Mouse (Mus musculus) MEL (cell line): ENCODE measurements at regions not wholly inside any gene's neighbourhood (a gene's known extent, or its start where the extent isn't known, plus 50 kb on each side); places are given as distances from the start of the nearest gene placed in this dataset.

ENCODE experiments used
- DNase-seq: peaks from one replicate; pipeline ENCODE4 v3.0.0; 2011; ENCODE audit warnings: low read depth, low spot score
- H3K27ac ChIP-seq: 2 replicates; pipeline ENCODE4 v1.5.1; 2012; ENCODE audit warnings: low read depth, mild to moderate bottlenecking, control low read depth, low read length, moderate library complexity; ENCODE audit not compliant: control insufficient read depth
- H3K27me3 ChIP-seq, 2 experiments: fragments of 150-350 bp in 1 of 2; sonication (generic) in 1 of 2; 2 replicates each; pipeline ENCODE4 v1.6.1; 2012; ENCODE audit warnings: low read length in 2 of 2, mild to moderate bottlenecking in 2 of 2, improper control_type of control experiment in 1 of 2, moderate library complexity in 1 of 2; ENCODE audit not compliant: insufficient read depth in 2 of 2, control insufficient read depth in 1 of 2
- H3K36me3 ChIP-seq, 2 experiments: 2 replicates each; pipeline ENCODE4 v1.6.1; 2012 to 2014; ENCODE audit warnings: low read length in 2 of 2, improper control_type of control experiment in 1 of 2, inconsistent platforms in 1 of 2, mild to moderate bottlenecking in 1 of 2; ENCODE audit not compliant: insufficient read depth in 2 of 2, control insufficient read depth in 1 of 2
- H3K4me1 ChIP-seq, 2 experiments: fragments of 150-350 bp in 1 of 2; sonication (generic) in 1 of 2; 2 replicates each; pipeline ENCODE4 v1.6.1; 2012; ENCODE audit warnings: low read length in 2 of 2, improper control_type of control experiment in 1 of 2, mild to moderate bottlenecking in 1 of 2; ENCODE audit not compliant: insufficient read depth in 2 of 2, control insufficient read depth in 1 of 2
- H3K4me3 ChIP-seq, 2 experiments: fragments of 150-350 bp in 1 of 2; sonication (generic) in 1 of 2; 2 replicates each; pipeline ENCODE4 v1.5.1; 2012; ENCODE audit warnings: low read depth in 2 of 2, low read length in 2 of 2, mild to moderate bottlenecking in 2 of 2, moderate library complexity in 2 of 2, control low read depth in 1 of 2, improper control_type of control experiment in 1 of 2; ENCODE audit not compliant: control insufficient read depth in 1 of 2, insufficient read depth in 1 of 2
- H3K79me2 ChIP-seq: 2 replicates; pipeline ENCODE4 v1.6.1; 2012; ENCODE audit warnings: mild to moderate bottlenecking, low read length, moderate library complexity; ENCODE audit not compliant: control insufficient read depth, poor library complexity, insufficient read depth
- H3K9ac ChIP-seq: 2 replicates; pipeline ENCODE4 v1.6.1; 2012; ENCODE audit warnings: low read depth, mild to moderate bottlenecking, control low read depth, low read length, moderate library complexity; ENCODE audit not compliant: control insufficient read depth, poor library complexity, severe bottlenecking
- H3K9me3 ChIP-seq: fragments of 150-350 bp; sonication (generic); replicated peaks from 2 replicates; pipeline ENCODE4 v1.6.1; 2012; ENCODE audit warnings: mild to moderate bottlenecking, low read length, improper control_type of control experiment, moderate library complexity; ENCODE audit not compliant: insufficient read depth
- BHLHE40 ChIP-seq: IDR thresholded peaks from 2 replicates; pipeline ENCODE4 v1.6.1; 2012; ENCODE audit warnings: low read depth, mild to moderate bottlenecking, inconsistent platforms, low read length, improper control_type of control experiment, borderline replicate concordance
- CHD1 ChIP-seq: IDR thresholded peaks from 2 replicates; pipeline ENCODE4 v1.6.1; 2012; ENCODE audit warnings: low read depth, mild to moderate bottlenecking, inconsistent platforms, low read length, improper control_type of control experiment
- CHD2 ChIP-seq: IDR thresholded peaks from 2 replicates; pipeline ENCODE4 v1.6.1; 2011; ENCODE audit warnings: low read length, improper control_type of control experiment
- CTCF ChIP-seq, 3 experiments: IDR thresholded peaks in 2 of 3; conservative IDR thresholded peaks in 1 of 3; 2 replicates each; pipeline ENCODE4 v1.5.1; 2011 to 2012; ENCODE audit warnings: low read length in 3 of 3, low read depth in 2 of 3, mild to moderate bottlenecking in 2 of 3, improper control_type of control experiment in 1 of 3, inconsistent platforms in 1 of 3, mixed read lengths in 1 of 3, moderate library complexity in 1 of 3; ENCODE audit not compliant: control insufficient read depth in 1 of 3, insufficient read depth in 1 of 3, poor library complexity in 1 of 3, severe bottlenecking in 1 of 3
- E2F4 ChIP-seq: IDR thresholded peaks from 2 replicates; pipeline ENCODE4 v1.6.1; 2011; ENCODE audit warnings: low read depth, low read length, improper control_type of control experiment, borderline replicate concordance
- ETS1 ChIP-seq: IDR thresholded peaks from 2 replicates; pipeline ENCODE4 v1.6.1; 2012; ENCODE audit warnings: low read depth, mild to moderate bottlenecking, inconsistent platforms, low read length, improper control_type of control experiment, moderate library complexity
- GATA1 ChIP-seq: IDR thresholded peaks from 2 replicates; pipeline ENCODE4 v1.6.1; 2011; ENCODE audit warnings: low read depth, low read length, improper control_type of control experiment
- HCFC1 ChIP-seq: IDR thresholded peaks from 2 replicates; pipeline ENCODE4 v1.6.1; 2012; ENCODE audit warnings: low read depth, mild to moderate bottlenecking, inconsistent platforms, low read length, improper control_type of control experiment, moderate library complexity
- MAFK ChIP-seq: IDR thresholded peaks from 2 replicates; pipeline ENCODE4 v1.6.1; 2011; ENCODE audit warnings: low read depth, mild to moderate bottlenecking, low read length, improper control_type of control experiment, borderline replicate concordance
- MAX ChIP-seq: IDR thresholded peaks from 2 replicates; pipeline ENCODE4 v1.6.1; 2011; ENCODE audit warnings: low read length, improper control_type of control experiment
- MEF2A ChIP-seq: IDR thresholded peaks from 2 replicates; pipeline ENCODE4 v1.6.1; 2014; ENCODE audit warnings: low read depth, mild to moderate bottlenecking, inconsistent platforms, low read length, improper control_type of control experiment; ENCODE audit not compliant: poor library complexity, insufficient replicate concordance, severe bottlenecking; ENCODE audit errors: extremely low read depth
- MXI1 ChIP-seq: IDR thresholded peaks from 2 replicates; pipeline ENCODE4 v1.6.1; 2011; ENCODE audit warnings: mild to moderate bottlenecking, low read depth, low read length, improper control_type of control experiment
- MYB ChIP-seq: IDR thresholded peaks from 2 replicates; pipeline ENCODE4 v1.6.1; 2011; ENCODE audit warnings: mild to moderate bottlenecking, low read depth, low read length, improper control_type of control experiment
- NRF1 ChIP-seq: IDR thresholded peaks from 2 replicates; pipeline ENCODE4 v1.6.1; 2014; ENCODE audit warnings: low read depth, mild to moderate bottlenecking, inconsistent platforms, low read length, improper control_type of control experiment, moderate library complexity; ENCODE audit not compliant: poor library complexity, insufficient read depth, severe bottlenecking
- POLR2A ChIP-seq, 2 experiments: IDR thresholded peaks; 2 replicates each; pipeline ENCODE4 v1.6.1; 2011 to 2012; ENCODE audit warnings: low read length in 2 of 2, mild to moderate bottlenecking in 2 of 2, control low read depth in 1 of 2, improper control_type of control experiment in 1 of 2, low read depth in 1 of 2, moderate library complexity in 1 of 2; ENCODE audit not compliant: control insufficient read depth in 1 of 2, insufficient read depth in 1 of 2, poor library complexity in 1 of 2
- RAD21 ChIP-seq: IDR thresholded peaks from 2 replicates; pipeline ENCODE4 v1.6.1; 2011; ENCODE audit warnings: mild to moderate bottlenecking, low read depth, low read length, improper control_type of control experiment
- SMC3 ChIP-seq: IDR thresholded peaks from 2 replicates; pipeline ENCODE4 v1.6.1; 2011; ENCODE audit warnings: low read depth, low read length, improper control_type of control experiment
- TAL1 ChIP-seq: IDR thresholded peaks from 2 replicates; pipeline ENCODE4 v1.6.1; 2012; ENCODE audit warnings: mild to moderate bottlenecking, inconsistent platforms, low read length, moderate library complexity, mixed read lengths
- TCF12 ChIP-seq: IDR thresholded peaks from 2 replicates; pipeline ENCODE4 v1.6.1; 2014; ENCODE audit warnings: low read depth, mild to moderate bottlenecking, inconsistent platforms, low read length, improper control_type of control experiment, moderate library complexity
- USF1 ChIP-seq: IDR thresholded peaks from 2 replicates; pipeline ENCODE4 v1.6.1; 2014; ENCODE audit warnings: low read depth, mild to moderate bottlenecking, inconsistent platforms, low read length, improper control_type of control experiment, moderate library complexity
- USF2 ChIP-seq, 2 experiments: IDR thresholded peaks; 2 replicates each; pipeline ENCODE4 v1.6.1; 2011 to 2012; ENCODE audit warnings: improper control_type of control experiment in 2 of 2, low read length in 2 of 2, borderline replicate concordance in 1 of 2, inconsistent platforms in 1 of 2, low read depth in 1 of 2, mild to moderate bottlenecking in 1 of 2; ENCODE audit not compliant: insufficient read depth in 1 of 2
- ZC3H11A ChIP-seq: IDR thresholded peaks from 2 replicates; pipeline ENCODE4 v1.6.1; 2012; ENCODE audit warnings: low read depth, mild to moderate bottlenecking, inconsistent platforms, low read length, improper control_type of control experiment
- ZKSCAN1 ChIP-seq: IDR thresholded peaks from 2 replicates; pipeline ENCODE4 v1.6.1; 2012; ENCODE audit warnings: low read depth, mild to moderate bottlenecking, inconsistent platforms, low read length, improper control_type of control experiment, moderate library complexity

DNA sequence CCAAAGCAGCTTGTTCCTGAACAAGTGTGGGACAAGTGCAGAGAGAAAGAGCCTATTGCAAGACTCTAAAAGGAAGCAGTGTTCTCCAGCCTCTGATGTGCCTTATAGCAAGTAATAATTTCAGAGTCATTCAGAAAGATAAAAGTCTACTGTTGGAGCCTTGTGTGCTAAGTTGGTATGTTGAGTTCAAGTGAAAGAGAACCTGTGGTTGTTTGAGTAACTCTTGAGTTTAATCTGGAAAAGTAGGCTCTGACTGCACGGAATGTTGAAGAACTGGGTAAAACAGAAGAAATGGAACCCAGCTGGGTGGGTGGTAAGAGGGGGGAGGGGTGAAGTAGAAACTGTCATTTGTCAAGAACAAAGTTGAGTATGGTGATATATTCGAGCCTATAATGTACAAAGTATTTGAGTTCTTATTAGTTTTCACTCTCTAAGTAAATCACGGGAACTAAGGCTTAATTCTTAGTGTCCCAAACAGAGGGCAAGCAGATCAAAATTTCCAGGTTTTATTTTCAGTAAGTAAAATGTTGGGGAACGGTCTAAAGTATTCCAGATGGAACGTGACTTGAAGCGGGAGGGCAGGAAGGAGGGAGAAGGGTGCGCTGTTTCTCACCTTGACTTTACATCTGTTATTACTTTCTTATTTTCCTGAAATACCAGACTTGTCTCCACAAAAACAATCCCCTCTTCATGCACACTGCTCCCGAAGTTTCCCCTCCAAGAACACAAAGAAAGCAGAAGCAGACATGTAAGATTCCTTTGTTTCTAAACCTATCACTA, 111.8 kb upstream of the Hmga2 start:
- Histone ChIP-seq H3K4me3 (no peak overlapping the region), H3K27ac (no peak overlapping the region), H3K4me1 (peaks cover 0 to 3% of the 10 kb centered on the region in 2 experiments; a peak in 1 of 4 replicates), H3K27me3 (no peaks in the 10 kb centered on the region; a peak in 1 of 4 replicates), H3K9me3 (no peaks in the 10 kb centered on the region), H3K36me3 (no peaks in the 10 kb centered on the region), H3K79me2 (no peaks in the 10 kb centered on the region), H3K9ac (no peak overlapping the region)
- TF ChIP-seq ZKSCAN1 (no peak), NRF1 (no peak), USF1 (no peak), ZC3H11A (no peak), MAFK (no peak), HCFC1 (no peak), USF2 (IDR thresholded peaks at IDR 0.05; ENCODE audit: borderline replicate concordance in 1 of 2, insufficient read depth in 1 of 2, low read depth in 1 of 2, low read length in 2 of 2) (no peak), MYB (no peak), TCF12 (no peak), E2F4 (no peak), RAD21 (no peak), SMC3 (no peak), GATA1 (no peak), ETS1 (no peak), MEF2A (no peak), TAL1 (no peak), POLR2A (IDR thresholded peaks at IDR 0.05; ENCODE audit: control insufficient read depth in 1 of 2, insufficient read depth in 1 of 2, low read depth in 1 of 2, low read length in 2 of 2, poor library complexity in 1 of 2) (no peak), CHD1 (no peak), BHLHE40 (no peak), CHD2 (no peak)
- DNase-seq, result no peak

DNA sequence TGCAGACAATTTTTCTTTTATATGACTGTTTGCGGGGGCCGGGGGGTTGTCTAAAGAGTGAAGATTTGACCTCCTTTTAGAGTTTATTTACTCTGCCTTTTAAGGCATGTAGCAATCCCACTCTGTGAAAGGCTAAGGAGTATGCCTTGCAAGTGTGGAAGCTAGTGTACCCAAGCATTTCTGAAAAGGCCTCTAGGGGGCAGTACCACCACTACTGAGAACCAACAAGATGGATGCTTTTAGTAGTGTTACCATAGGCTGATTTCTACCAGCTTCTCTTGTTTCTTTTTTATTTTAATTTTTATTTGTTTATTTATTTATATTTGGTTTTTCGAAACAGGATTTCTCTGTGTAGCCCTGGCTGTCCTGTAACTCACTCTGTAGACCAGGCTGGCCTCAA, 110.9 kb upstream of the Hmga2 start:
- Histone ChIP-seq H3K79me2 (no peaks in the 10 kb centered on the region), H3K9ac (no peak overlapping the region), H3K36me3 (no peaks in the 10 kb centered on the region), H3K27ac (no peak overlapping the region), H3K27me3 (no peaks in the 10 kb centered on the region; a peak in 2 of 4 replicates), H3K4me3 (no peak overlapping the region), H3K9me3 (no peaks in the 10 kb centered on the region), H3K4me1 (peaks cover 0 to 3% of the 10 kb centered on the region in 2 experiments; a peak in 1 of 4 replicates)
- peak; percentile 79 for DNase-seq
- TF ChIP-seq MXI1 (no peak), MAFK (no peak), RAD21 (peak; percentile 89), TAL1 (no peak), E2F4 (no peak), ETS1 (no peak), CTCF (IDR thresholded peaks at IDR 0.05 in 2 of 3, conservative IDR thresholded peaks at IDR 0.05 in 1 of 3; ENCODE audit: control insufficient read depth in 1 of 3, insufficient read depth in 1 of 3, low read depth in 2 of 3, low read length in 3 of 3, poor library complexity in 1 of 3, severe bottlenecking in 1 of 3) (peak; percentile 58 to 84 (median 61)), ZC3H11A (peak; percentile 88), MAX (no peak), SMC3 (peak; percentile 92), ZKSCAN1 (no peak)
